Mouse (Mus musculus): ENCODE measurements around the gene Usf1.

Usf1 gene

DNA sequence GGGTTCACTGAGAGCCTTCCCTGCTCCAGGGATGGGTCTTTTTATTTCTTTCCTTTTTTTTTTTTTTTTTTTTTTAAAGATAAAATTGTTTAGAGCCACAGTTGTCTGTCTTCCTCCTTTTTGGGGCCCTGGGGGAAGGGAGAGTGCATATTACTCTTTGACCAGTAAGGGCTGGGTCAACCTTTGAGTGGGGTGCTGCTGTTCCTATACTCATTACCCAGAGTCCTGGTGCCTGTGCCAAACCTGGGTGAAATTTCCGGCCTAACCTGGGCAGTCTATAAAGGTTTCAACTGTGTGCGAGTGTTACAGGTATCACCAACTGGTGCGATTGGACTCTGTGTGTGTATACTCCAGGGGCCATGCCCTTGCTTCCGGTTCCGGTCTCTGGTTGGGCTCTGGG lies 7.5 kb downstream of the Usf1 start, which contains the start of gene Tstd1:
Tstd1 (plus strand) TSS at position 213 of the 400 bp plus-strand sequence.
- no peak for DNase-seq (ENCODE audit: low spot score)

DNA sequence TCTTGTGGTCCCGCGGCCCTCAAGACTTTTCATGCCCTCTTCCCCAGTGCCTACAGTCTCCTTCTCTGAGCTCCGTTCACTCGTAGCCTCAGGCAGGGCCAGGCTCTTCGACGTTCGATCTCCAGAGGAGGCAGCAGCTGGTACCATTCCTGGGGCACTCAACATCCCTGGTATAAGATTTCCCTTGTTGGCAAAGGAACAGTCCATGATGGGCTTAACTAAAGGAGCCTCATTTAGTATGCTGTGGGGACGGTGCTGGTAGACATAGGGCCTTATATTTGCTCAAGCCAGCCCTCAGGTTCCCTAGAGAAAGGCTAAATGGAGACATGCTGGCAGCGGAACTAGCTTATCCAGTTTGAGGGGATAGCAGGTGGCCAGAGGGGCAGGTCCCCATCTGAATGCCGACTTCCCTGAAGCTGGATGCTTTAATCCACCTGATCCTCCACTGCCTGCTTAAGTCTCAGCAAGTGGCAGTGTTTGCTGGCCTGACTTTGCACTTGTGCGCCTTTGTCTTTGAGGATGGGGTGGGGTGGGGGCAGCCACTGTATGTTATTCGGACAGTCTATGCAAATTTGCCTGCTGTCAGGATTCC lies 8.3 kb downstream of the Usf1 start:
- no peak for DNase-seq (ENCODE audit: low spot score)

DNA sequence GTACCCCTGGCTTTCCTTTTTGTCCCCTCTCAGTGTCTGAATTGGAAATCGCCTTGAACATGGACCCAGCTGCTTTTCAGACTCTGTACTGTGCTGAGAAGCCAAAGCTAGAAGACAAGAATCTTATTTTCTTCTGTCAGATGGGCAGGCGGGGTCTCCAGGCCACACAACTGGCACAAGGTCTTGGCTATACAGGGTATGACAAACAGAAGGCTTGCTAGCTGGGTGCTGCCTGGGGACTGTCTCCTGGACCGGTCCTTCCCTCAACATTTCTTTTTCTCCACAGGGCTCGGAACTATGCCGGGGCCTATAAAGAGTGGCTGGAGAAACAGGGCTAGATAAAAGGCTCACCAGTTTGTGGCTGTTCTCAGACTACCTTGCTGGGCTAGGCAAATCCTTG lies 8.8 kb downstream of the Usf1 start:
- no peak for DNase-seq (ENCODE audit: low spot score)

DNA sequence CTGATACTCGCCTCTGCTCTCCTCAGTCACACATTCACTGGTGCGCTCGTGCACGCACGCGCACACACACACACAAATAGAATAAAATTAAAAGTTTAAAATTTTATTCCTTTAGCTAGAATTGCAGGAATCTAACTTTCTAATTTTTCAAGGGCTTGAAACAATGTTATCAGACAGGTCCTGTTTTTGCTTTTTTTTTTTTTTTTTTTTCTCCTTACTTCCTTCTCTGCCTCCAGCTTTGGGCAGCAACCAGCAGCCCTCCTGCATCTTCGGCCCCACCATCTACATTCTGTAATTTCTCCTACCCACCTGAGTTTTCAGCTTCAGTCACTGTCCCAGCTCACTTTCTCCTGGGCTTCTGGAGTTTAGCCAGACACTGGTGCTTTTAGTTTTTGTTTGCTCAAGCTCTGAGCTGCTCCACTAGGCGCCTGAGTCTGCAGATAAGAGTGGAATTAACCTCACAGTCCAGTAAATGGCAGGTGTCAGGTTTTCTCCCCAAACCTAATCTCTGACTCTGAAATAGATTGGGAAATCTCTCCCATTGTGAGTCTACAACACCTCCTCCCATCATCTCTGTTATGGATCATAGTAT lies 11.5 kb downstream of the Usf1 start:
- no peak for DNase-seq (ENCODE audit: low spot score)

DNA sequence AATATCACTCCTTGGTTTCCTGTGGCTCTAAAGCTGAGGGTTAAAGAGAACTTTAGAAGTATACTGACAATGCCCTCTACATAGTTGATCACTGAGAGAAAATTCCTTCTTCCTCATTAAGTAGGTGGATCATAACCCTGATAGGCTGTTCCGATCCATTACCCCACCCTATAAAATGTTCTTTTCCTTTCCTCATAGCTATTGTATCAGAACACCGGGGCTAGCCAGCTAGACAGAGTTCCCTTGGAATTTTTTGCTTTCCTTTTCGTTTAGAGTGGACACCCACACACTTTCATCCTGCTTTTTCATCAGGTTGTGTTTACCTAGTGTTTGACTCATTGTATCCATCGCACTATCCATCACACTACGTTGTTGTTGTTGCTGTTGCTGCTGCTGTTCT lies 13.5 kb downstream of the Usf1 start:
- no peak for DNase-seq (ENCODE audit: low spot score)

DNA sequence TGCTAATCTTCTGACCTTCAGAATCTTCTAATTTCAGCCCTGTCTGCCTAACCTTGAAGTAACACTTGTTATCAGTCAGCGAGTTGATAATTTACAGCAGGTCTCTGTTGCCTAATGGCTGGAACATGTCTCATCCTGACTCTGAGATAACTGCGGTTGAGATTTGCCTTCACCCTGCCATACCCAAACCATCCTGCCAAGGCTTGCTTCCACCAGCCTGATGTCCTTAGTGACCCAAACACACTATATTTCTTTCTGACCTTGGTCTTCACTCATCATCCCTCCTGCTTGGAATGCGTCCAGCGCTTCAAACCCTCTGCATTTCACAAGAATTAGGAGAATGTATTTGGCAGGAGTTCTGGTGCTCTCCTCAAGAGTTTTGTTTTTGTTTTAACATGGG lies 14.0 kb downstream of the Usf1 start:
- no peak for DNase-seq (ENCODE audit: low spot score)

DNA sequence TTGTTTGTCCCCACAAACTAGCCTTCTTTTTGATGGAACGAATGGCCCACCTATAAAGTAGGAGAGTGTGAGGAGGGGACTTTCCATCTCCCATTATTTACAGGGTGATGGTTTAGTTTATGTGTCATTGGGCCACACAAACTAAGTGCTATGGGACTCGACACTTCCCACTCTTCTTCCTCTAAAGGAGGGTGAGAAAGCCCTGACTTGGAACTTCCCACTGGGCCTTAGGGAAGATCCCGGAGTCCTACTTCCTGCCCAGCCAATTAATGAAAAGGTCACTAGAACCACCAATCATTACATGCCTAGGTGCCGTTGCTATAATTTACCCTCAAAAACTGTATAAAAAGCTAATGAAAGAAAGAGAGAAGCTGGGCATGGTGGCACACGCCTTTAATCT lies 21.0 kb downstream of the Usf1 start:
- no peak for DNase-seq (ENCODE audit: low spot score)

DNA sequence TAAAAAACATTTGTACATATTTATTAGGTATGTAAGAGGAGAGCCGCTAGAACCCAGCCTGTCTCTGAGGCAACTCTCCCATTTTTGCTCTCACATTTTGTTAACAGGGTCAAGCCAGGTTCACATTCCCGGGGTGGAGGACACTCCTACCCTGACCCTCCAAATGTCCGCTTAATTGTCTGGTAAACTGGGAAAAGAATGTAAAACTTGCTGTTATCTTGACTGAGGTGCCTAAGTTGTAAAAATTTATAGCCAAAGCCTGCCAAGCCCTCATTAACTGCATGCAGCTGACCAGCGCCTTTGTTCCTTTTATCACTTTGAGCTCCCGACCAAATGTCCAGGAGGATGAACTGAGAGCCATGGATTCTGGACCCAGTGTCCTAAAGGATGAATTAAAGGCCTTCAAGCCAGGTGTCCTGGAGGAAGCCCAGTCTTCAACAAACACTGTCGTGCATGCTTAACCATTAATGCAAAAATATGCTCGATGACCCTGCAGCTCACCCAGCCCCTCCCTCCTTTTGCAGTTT lies 24.2 kb downstream of the Usf1 start:
- DNase-seq (ENCODE audit: low spot score) = no peak

DNA sequence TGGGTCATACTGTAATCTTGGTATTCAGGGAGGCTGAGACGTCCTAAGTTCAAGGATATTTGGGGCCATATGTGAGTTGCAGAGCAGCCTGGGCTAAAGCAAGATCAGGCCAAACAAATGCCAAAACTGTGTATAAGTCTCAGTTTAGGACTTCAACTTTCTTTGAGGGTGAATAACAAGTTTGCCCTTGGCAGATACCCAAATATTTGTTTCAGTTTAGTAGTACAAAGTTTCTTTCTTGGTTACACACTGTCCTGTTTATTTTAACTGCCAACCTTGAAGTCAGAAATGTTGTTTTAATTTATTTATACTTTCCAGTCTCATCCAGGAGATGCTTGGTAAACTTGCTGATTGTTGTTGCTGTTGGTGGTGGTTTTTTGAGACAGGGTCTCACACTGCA lies 24.9 kb downstream of the Usf1 start:
- DNase-seq (ENCODE audit: low spot score) = no peak

DNA sequence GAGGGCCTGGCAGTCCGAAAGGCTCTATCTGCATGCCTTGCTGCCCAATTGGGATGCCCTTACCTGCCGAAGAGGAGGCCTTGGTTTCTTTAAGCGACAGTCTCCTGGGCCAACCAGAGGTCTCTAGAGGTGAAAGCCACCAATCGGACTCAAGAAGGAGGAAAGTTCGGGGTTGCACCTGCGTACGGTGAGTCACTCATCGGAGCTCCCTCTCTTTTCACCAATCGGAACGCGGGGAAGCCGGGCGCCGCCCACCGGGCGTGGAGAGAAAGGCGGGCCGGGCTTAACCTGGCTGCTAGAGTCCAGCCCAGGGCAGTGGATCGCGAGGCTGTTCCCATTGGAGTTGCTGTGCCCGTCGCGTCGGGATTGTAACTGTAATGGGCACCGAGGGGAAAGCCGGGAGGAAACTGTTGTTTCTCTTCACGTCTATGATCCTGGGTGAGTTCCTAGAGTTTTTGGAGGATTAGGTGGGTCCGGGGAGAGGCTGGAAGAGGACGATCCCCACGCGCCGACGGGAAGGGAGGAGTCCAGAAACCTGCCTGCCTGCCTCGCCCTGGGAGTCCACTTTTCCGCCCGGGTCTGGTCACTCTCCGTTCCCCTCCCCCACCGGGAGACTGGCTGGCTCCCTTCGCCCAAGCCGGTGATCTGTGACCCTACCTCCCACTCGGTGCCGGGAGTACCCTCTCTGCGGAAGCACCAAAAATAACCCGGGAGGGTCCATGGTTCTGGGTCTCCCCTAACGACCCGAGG lies 26.3 kb downstream of the Usf1 start, which contains the start of gene F11r:
F11r (plus strand) TSS at position 272 of the 750 bp plus-strand sequence.
- no peak for DNase-seq (ENCODE audit: low spot score)

DNA sequence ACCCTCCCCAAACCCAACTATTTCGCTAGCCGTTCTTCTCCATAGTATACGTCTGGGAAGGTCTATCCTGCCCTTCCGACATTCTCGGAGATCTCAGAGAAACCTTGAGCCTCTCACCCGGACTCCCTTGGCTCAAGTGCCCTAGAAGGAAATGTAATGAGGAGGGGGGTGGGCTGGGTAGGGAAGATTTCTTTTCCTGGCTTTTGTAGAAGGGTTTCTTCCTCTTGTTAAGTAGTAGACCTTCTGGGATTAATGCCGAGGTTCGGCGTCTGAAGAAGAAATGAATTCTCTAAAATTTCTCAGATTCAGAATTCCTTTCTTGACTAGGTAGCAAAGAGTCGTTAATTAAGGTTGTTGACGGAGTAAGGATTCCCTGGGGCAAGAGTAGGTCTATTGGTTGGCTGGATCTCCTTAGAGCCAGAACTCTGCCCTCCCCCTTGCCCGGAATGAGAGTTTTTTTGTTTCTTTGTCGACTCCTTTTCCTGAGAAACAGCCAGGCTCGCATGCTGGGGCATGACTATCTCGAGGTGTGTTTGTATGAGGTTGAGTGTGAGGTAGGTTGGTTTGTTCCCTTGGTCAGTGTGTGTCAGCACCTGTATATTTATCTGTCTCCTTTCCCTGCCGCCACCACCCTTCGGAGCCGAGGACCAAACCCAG lies 27.0 kb downstream of the Usf1 start:
- DNase-seq (ENCODE audit: low spot score) = no peak

DNA sequence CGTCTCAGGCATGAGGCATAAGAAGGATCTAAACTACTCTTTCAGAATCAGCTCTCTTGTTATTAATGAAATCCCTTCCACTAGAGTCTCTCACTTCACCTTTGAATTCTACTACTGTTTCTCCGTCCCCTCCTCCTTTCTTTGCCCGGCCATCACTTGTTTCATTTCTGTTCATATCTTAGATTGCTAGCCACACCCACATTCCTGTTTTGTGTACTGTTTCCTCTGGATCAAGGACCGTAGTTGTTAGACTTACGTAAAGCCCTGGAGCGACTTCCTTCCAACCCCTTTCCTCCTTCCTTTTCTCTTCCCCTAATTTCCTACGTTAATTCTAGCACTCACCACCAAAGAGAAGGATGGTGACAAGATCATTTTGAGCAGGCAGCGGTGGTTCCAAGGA lies 28.0 kb downstream of the Usf1 start:
- DNase-seq (ENCODE audit: low spot score) = no peak

DNA sequence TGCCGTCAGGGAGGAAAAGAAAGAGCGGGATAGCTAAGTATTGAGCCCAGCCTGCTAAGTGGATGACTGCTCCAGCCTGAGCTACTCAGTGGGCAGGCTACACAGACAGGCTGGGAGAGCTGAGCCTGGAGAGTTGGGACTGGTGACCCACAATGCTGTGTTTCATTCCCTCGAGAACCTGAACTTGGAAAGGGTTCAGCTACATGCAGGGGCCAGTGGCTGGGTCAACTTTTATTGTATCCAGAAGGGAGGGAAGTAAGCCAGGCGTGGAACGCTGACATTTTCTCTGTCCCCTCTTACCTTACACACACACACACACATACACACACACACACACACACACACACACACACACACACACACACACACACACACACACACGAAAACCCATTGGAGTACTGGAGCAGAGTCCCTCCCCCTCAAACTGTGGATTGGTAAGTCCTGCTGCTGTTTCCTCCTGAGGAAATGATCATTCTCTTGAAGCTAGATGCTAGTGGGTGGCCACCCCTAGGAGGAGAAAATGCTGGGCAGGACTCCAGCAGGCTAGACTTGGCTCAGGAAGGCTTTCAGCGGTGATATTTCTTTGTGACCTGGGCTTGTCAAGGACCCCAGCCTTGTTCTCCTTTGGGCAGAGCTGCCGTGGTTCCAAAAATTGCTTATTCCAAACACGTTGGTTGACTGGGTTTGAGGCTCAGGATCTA lies 29.1 kb downstream of the Usf1 start:
- DNase-seq (ENCODE audit: low spot score) = no peak

DNA sequence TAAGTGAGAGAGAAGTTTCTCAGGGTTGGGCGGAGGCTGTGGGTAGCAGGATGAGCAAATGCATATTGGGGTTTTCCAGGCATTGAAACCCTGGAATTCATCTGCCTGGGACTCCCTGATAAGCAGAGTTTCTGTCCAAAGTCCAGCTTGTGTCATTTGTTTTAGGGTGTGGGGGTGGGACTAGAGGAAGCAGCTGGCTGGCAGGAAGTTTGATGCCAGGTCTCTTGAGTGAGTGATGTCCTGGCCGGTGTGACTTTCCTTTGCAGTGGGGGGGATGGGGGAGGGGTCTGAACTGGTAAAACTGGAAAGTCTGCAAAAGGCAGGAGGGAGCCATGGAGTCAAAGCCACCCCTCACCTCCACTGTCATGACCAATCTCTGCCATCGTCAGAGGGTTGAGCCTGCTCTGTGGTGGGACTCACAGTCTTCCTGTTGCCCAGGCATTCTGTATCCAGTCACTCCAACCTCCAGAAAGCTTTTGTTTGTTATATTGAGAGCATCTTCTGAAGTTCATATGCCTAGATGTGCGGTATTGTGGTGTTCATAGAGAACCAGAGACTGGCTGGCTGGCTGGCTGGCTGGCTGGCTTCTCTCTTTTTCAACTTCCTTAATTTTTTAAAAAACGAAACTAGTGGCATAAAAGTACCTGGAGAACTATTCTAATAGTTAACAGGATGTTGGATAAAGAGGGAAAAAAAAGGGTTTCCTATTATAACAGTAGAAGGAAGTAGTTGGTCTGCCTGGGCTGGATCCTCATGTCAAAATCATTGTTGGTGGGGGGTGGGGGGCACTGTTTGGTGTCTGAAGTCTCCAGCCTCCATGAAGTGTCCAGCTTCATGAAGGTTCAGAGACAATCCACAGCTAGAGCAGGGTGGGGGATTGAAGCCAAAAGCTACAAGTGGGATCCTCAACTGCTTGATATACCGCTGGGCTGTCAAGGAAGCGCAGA lies 30.6 kb downstream of the Usf1 start:
- DNase-seq (ENCODE audit: low spot score) = no peak

DNA sequence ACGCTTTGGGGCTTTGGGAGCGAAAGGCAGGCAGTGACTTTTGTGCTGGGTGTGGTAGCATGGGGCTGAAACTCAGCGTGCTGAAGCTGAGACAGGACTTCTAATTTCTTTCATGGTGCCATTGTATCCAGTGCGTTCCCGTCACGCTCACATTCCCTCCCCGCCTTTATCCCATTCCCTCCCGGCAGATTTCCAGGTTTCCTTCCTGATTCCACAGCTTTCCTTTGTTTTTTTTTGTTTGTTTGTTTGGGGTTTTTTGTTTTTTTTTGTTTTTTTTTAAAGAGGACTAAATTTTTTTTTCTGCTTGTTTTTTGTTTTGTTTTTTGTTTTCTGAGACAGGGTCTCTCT lies 31.3 kb downstream of the Usf1 start:
- no peak for DNase-seq (ENCODE audit: low spot score)

DNA sequence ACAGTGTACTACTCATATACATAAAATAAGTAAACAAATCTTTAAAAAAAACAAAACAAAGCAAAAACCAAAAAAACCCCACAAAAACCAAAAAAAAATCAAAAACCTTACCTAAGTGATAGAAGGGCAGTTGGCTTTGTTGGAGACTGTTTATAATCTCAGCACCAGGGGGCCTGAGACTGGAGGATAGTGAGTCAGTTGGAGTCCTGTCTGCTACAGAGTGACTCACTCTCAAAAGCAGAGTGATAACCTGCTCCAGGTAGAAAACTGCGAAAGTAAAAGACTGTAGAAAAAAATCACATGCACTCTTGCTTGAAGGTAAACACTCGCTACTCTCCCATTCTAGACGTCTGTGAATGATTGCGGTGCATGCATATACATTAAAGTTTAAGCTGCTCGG lies 33.9 kb downstream of the Usf1 start:
- DNase-seq (ENCODE audit: low spot score) = no peak

DNA sequence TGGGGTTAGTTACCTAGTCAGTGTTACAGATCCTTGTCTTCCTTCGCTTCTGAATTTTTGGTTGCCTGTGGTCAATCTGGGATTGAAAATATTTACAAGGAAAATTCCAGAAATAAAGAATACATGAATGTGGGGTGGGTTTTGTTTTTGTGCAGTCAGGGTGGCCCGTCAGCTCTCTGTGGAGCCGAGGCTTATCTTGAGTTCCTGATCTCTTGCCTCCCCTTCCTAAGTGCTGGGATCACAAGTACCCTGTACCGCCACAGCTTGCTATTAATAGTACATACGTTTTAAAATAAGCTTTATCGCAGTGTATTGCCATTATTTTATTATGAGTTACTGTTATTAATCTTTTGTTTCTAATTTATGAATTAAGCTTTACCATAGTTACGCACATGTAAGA lies 35.7 kb downstream of the Usf1 start:
- DNase-seq (ENCODE audit: low spot score) = no peak

DNA sequence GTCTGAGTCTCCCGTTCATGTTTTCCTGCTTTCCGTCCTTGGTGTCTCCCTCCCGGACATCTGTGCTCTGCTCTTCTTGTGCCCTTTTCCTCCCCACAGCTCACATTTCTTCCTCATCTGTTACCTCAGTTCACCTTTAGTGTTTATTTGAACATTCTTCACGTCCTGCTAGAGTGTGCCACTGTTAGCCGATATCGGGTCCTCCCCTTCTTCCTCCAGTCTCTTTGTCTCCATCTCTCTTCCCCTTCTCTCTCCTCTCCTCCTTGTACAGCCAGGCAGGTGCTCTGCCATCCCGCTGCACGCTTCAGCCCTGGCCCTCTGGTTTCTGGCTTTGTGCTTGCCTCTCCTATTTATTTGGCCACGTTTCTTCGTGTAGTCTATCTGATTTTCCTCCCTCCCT lies 36.6 kb downstream of the Usf1 start:
- DNase-seq (ENCODE audit: low spot score) = no peak

DNA sequence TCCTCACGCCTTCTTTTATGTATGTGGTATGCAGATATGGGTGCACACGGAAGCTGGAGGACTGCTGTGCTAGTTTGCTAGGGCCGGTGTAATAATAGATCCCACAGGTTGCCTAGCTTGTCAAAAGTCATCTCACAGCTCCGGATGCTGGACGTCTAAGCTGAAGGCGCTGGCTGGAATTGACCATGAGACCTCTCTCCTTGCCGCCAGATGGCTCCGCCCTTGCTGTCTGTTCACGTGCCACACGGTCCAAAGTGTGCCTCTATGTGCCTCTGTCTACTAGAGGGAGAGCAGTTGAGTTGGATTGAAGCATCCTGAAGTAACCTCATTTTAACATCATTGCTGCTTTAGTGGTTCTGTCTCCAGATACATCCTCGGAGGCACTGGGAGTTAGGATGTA lies 38.9 kb downstream of the Usf1 start:
- DNase-seq (ENCODE audit: low spot score) = no peak

DNA sequence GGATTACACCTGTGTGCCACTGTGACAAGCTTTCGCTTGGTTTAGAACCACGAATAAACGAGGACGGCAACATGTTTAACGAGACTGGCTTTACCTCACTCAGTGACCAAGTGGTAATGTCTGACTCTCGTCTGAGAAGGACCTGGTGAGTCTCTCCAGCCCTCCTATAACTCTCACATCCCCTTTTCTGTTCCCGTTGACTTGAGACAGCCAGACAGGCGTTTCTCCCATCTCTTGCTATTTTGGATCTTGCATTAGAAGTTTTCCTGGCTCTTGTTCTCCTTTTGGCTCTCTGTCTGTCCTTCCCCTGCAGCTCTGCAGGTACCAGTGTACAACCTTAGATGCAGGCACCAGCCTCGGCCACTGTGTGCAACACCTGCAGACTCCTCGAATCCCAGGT lies 39.9 kb downstream of the Usf1 start:
- no peak for DNase-seq (ENCODE audit: low spot score)

DNA sequence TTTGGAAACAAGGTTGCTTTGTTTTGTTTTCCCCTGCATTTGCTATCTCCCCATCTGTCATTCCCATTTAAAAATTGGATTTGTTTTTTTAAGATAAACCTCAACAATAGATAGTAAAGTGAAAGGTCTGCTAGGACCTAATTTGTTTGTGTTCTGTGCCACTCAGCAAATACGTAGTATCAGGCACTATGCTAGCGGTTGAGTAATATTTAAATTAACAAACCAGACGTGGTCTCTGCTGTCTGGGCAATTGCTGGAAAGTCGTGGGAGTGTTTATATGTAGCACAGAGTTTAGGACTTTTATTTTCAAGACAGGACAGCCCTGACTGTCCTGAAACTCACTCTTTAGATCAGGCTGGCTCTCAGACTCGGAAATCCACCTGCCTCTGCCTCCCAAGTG lies 41.4 kb downstream of the Usf1 start:
- DNase-seq (ENCODE audit: low spot score) = no peak
